Mouse (Mus musculus): ENCODE results near the gene Sp6.

Gene Sp6

GRCm38 (mm10) chr11:97025721-97026344 is 12.6 kb downstream of the Sp6 start:
- peak; percentile 96 for DNase-seq

- DNase-seq: peak; percentile 91
Observed at GRCm38 (mm10) chr11:97029686-97030417, 16.7 kb downstream of the Sp6 start, which contains the start of gene Scrn2. Scrn2 (plus strand) TSS chr11:97029938.

GRCm38 (mm10) chr11:97030426-97030825 is 17.2 kb downstream of the Sp6 start:
- DNase-seq: no peak

GRCm38 (mm10) chr11:97031977-97032376 is 18.8 kb downstream of the Sp6 start:
- DNase-seq: no peak

- no peak for DNase-seq
Observed at GRCm38 (mm10) chr11:97032499-97032898, 19.3 kb downstream of the Sp6 start.

- DNase-seq: no peak
Observed at GRCm38 (mm10) chr11:97033781-97034180, 20.6 kb downstream of the Sp6 start.

- no peak for DNase-seq
Observed at GRCm38 (mm10) chr11:97036141-97036540, 22.9 kb downstream of the Sp6 start.

GRCm38 (mm10) chr11:97038881-97039280 is 25.7 kb downstream of the Sp6 start:
- no peak for DNase-seq

- no peak for DNase-seq
Observed at GRCm38 (mm10) chr11:97040301-97041021, 27.3 kb downstream of the Sp6 start.

GRCm38 (mm10) chr11:97041022-97041899 is 28.1 kb downstream of the Sp6 start, which contains the start of the genes Lrrc46 and Mrpl10:
Lrrc46 (minus strand) TSS chr11:97041407.
Mrpl10 (plus strand) TSS chr11:97041560.
- DNase-seq: peak; percentile 97

- DNase-seq: no peak
Observed at GRCm38 (mm10) chr11:97044902-97045301, 31.7 kb downstream of the Sp6 start.

GRCm38 (mm10) chr11:97045861-97046260 is 32.7 kb downstream of the Sp6 start:
- peak; percentile 31 for DNase-seq

GRCm38 (mm10) chr11:97048090-97048650 is 35.0 kb downstream of the Sp6 start:
- DNase-seq: no peak

- no peak for DNase-seq
Observed at GRCm38 (mm10) chr11:97049492-97050085, 36.4 kb downstream of the Sp6 start.

GRCm38 (mm10) chr11:97050216-97050943 is 37.2 kb downstream of the Sp6 start, which contains the start of gene Osbpl7:
Osbpl7 (plus strand) TSS chr11:97050628.
- peak; percentile 88 for DNase-seq

- DNase-seq: peak; percentile 23
Observed at GRCm38 (mm10) chr11:97050944-97051586, 37.9 kb downstream of the Sp6 start.

GRCm38 (mm10) chr11:97052219-97052646 is 39.0 kb downstream of the Sp6 start:
- DNase-seq: peak; percentile 43

GRCm38 (mm10) chr11:97063274-97063920 is 50.2 kb downstream of the Sp6 start:
- no peak for DNase-seq

GRCm38 (mm10) chr11:97063921-97064295 is 50.7 kb downstream of the Sp6 start:
- DNase-seq: peak; percentile 50
